20 mouse cellular contexts compared by ENCODE assay signal in the genomic region with DNA sequence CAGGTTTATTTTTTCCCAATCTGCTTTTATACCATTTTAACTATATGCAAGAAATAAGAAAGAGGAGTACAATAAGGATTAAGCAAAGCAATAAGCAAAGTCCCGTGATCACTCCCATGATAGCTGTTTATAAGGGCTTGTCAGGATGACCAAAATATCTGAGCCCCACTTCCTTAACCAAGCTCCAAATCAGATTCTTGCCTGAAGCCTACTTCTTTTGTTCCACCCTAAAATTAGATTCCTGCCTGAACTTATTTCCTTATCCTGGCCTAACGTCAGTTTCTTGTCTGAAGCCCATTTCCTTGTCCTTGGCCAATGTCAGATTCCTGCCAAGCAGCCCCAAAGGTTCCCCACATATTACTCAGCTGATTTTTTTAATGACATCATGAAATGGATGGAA. TPM values are rescaled to one million over a fixed set of nuclear protein-coding genes. Genes with fewer than 3 reads are reported as not detected.
"Had no signal": no experiment of that assay in that cellular context is flagged by ENCODE, and none has a peak within 500 bp of the region (broad histone marks: within the 10 kb centered on the region; RNA-seq: fewer than 3 reads in every experiment).

No protein-coding gene starts in this region.

- H3K4me2 ChIP-seq: limb, embryonic 15.5 days; liver, embryonic 12.5 days; lung, embryonic 14.5 days; midbrain, embryonic 12.5 days; neural tube, embryonic 13.5 days had no signal

- H3K27ac ChIP-seq: kidney, postnatal 0 days; limb, embryonic 15.5 days; liver, embryonic 12.5 days; midbrain, embryonic 12.5 days; neural tube, embryonic 13.5 days had no signal

- H3K9ac ChIP-seq: limb, embryonic 15.5 days; liver, embryonic 12.5 days; lung, embryonic 14.5 days; midbrain, embryonic 12.5 days; neural tube, embryonic 13.5 days had no signal

- H3K4me3 ChIP-seq: limb, embryonic 15.5 days; liver, embryonic 12.5 days; midbrain, embryonic 12.5 days; neural tube, embryonic 13.5 days had no signal

- H3K4me1 ChIP-seq: limb, embryonic 15.5 days; liver, embryonic 12.5 days; midbrain, embryonic 12.5 days; neural tube, embryonic 13.5 days had no signal

- H3K36me3 ChIP-seq: limb, embryonic 15.5 days; liver, embryonic 12.5 days; midbrain, embryonic 12.5 days; neural tube, embryonic 13.5 days had no signal

- DNase-seq: layer of hippocampus, adult 9-11 months; layer of hippocampus, postnatal 36 days; lung, embryonic 14.5 days; lung, postnatal 14 days; right cerebral cortex, postnatal 14 days; thymus, postnatal 4 days had no signal

- ATAC-seq: liver, embryonic 12.5 days; midbrain, embryonic 16.5 days had no signal

- H3K9me3 ChIP-seq: limb, embryonic 15.5 days; liver, embryonic 12.5 days; midbrain, embryonic 12.5 days; neural tube, embryonic 13.5 days had no signal

- H3K27me3 ChIP-seq: limb, embryonic 15.5 days; liver, embryonic 12.5 days; midbrain, embryonic 12.5 days; neural tube, embryonic 13.5 days had no signal

RNA-seq across cellular contexts. Expression of gene Olfr1370, which starts 7.9 kb away (rescaled TPM):
- total RNA-seq: layer of hippocampus, adult 18-20 months; layer of hippocampus, postnatal 36 days; left cerebral cortex, adult 8-10 months; left cerebral cortex, postnatal 25 days; megakaryocyte-erythroid progenitor cell, adult 5-6 weeks had no signal
- polyA plus RNA-seq: kidney, postnatal 0 days; limb, embryonic 11.5 days; limb, embryonic 15.5 days; liver, embryonic 12.5 days; liver, embryonic 16.5 days; lung, embryonic 14.5 days; midbrain, embryonic 12.5 days; midbrain, embryonic 16.5 days; neural tube, embryonic 13.5 days; spleen, adult 2 months; stomach, embryonic 16.5 days had no signal

RNA-seq across cellular contexts. Expression of gene Olfr1369-ps1, which starts 28.6 kb away (rescaled TPM):
- total RNA-seq: layer of hippocampus, adult 18-20 months; layer of hippocampus, postnatal 36 days; left cerebral cortex, adult 8-10 months; left cerebral cortex, postnatal 25 days; megakaryocyte-erythroid progenitor cell, adult 5-6 weeks had no signal
- polyA plus RNA-seq: kidney, postnatal 0 days; limb, embryonic 11.5 days; lung, embryonic 14.5 days; neural tube, embryonic 13.5 days; spleen, adult 2 months; stomach, embryonic 16.5 days had no signal

RNA-seq across cellular contexts. Expression of gene Olfr263, which starts 46.8 kb away (rescaled TPM):
- total RNA-seq: layer of hippocampus, adult 18-20 months; layer of hippocampus, postnatal 36 days; left cerebral cortex, adult 8-10 months; left cerebral cortex, postnatal 25 days; megakaryocyte-erythroid progenitor cell, adult 5-6 weeks had no signal
- polyA plus RNA-seq: kidney, postnatal 0 days; limb, embryonic 11.5 days; limb, embryonic 15.5 days; liver, embryonic 12.5 days; liver, embryonic 16.5 days; lung, embryonic 14.5 days; midbrain, embryonic 12.5 days; midbrain, embryonic 16.5 days; neural tube, embryonic 13.5 days; spleen, adult 2 months; stomach, embryonic 16.5 days had no signal
